Mouse (Mus musculus): ENCODE measurements around the gene Tbc1d2b. TPM values are rescaled to one million over a fixed set of nuclear protein-coding genes. Genes with fewer than 3 reads are reported as not detected.

Tbc1d2b gene
- polyA plus RNA-seq, 1 experiment, result 2.2 TPM

DNA sequence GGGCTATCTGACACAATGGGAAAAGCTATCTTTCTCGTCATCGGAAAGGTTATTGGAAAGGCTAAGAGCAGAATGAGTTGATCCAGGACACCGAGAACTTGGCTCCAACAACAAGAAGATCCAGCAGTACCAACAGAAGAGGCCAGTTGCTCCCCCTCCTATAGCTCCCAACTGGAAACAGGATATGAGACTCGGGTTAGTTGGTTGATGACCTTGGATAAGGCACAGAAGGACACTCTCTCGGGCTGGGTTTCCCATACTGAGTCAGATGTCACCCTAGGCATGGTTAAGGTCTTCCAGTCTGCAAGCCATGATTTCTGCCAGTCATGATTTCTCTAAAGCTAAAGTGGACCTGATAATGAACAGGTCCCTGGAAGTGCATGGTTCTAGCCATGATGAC, 35.8 kb downstream of the Tbc1d2b start:
- Histone ChIP-seq H3K4me3 (ENCODE audit: control insufficient read depth, low read depth, low read length) (no peak overlapping the region), H3K36me3 (ENCODE audit: control insufficient read depth, insufficient read depth, low read length) (no peaks in the 10 kb centered on the region), H3K27me3 (ENCODE audit: control insufficient read depth, insufficient read depth, low read length) (no peaks in the 10 kb centered on the region), H3K27ac (ENCODE audit: control insufficient read depth, insufficient read depth, low read depth, low read length) (no peak overlapping the region), H3K4me1 (ENCODE audit: control insufficient read depth, insufficient read depth, low read length) (no peaks in the 10 kb centered on the region)
- no peak for TF ChIP-seq CTCF (IDR thresholded peaks at IDR 0.05; ENCODE audit: control insufficient read depth, insufficient read depth, insufficient replicate concordance, low read depth, low read length)
- TF ChIP-seq POLR2A (IDR thresholded peaks at IDR 0.05; ENCODE audit: control insufficient read depth, low read depth, low read length), result no peak

DNA sequence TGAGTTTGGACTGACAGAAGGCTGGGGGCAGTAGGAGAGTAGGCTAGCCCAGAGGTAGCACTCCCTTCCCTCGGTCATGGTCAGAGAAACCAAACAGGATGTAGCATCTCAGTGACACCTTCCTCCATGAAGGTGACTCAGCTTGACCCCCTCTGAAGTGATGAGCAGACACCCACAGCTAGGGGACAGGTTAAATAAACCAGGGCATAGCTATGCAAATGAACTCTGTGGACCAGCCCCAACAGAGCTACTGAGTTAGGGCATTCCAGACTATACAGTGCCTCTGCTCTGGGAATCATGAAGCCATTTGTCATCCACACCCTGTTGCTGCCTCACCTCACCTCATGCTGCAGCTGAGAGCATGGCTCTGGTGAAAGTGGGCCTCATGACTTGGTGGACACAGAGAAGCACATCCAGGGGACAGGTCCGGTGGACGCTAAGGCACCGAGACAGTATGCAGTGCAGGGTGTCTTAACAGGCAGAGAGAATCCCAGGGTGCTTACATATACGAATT, 36.6 kb downstream of the Tbc1d2b start:
- H3K27me3 ChIP-seq (ENCODE audit: control insufficient read depth, insufficient read depth, low read length), result no peaks in the 10 kb centered on the region
- H3K4me3 ChIP-seq (ENCODE audit: control insufficient read depth, low read depth, low read length), result no peak overlapping the region
- no peak for TF ChIP-seq POLR2A (IDR thresholded peaks at IDR 0.05; ENCODE audit: control insufficient read depth, low read depth, low read length)
- TF ChIP-seq CTCF (IDR thresholded peaks at IDR 0.05; ENCODE audit: control insufficient read depth, insufficient read depth, insufficient replicate concordance, low read depth, low read length), result no peak
- no peaks in the 10 kb centered on the region for H3K4me1 ChIP-seq (ENCODE audit: control insufficient read depth, insufficient read depth, low read length)
- no peaks in the 10 kb centered on the region for H3K36me3 ChIP-seq (ENCODE audit: control insufficient read depth, insufficient read depth, low read length)
- no peak overlapping the region for H3K27ac ChIP-seq (ENCODE audit: control insufficient read depth, insufficient read depth, low read depth, low read length)

GRCm38 (mm10) chr9:90232781-90233690, 37.6 kb downstream of the Tbc1d2b start:
- Histone ChIP-seq H3K27me3 (ENCODE audit: control insufficient read depth, insufficient read depth, low read length) (no peaks in the 10 kb centered on the region), H3K4me1 (ENCODE audit: control insufficient read depth, insufficient read depth, low read length) (no peaks in the 10 kb centered on the region), H3K27ac (ENCODE audit: control insufficient read depth, insufficient read depth, low read depth, low read length) (no peak overlapping the region), H3K4me3 (ENCODE audit: control insufficient read depth, low read depth, low read length) (no peak overlapping the region), H3K36me3 (ENCODE audit: control insufficient read depth, insufficient read depth, low read length) (no peaks in the 10 kb centered on the region)
- TF ChIP-seq POLR2A (IDR thresholded peaks at IDR 0.05; ENCODE audit: control insufficient read depth, low read depth, low read length), result no peak
- TF ChIP-seq CTCF (IDR thresholded peaks at IDR 0.05; ENCODE audit: control insufficient read depth, insufficient read depth, insufficient replicate concordance, low read depth, low read length), result no peak

- Histone ChIP-seq H3K36me3 (ENCODE audit: control insufficient read depth, insufficient read depth, low read length) (no peaks in the 10 kb centered on the region), H3K4me3 (ENCODE audit: control insufficient read depth, low read depth, low read length) (no peak overlapping the region), H3K27me3 (ENCODE audit: control insufficient read depth, insufficient read depth, low read length) (no peaks in the 10 kb centered on the region), H3K27ac (ENCODE audit: control insufficient read depth, insufficient read depth, low read depth, low read length) (no peak overlapping the region), H3K4me1 (ENCODE audit: control insufficient read depth, insufficient read depth, low read length) (no peaks in the 10 kb centered on the region)
- TF ChIP-seq CTCF (IDR thresholded peaks at IDR 0.05; ENCODE audit: control insufficient read depth, insufficient read depth, insufficient replicate concordance, low read depth, low read length) (0 out of 2 replicates have a peak, but pooled peaks have one; percentile 7), POLR2A (IDR thresholded peaks at IDR 0.05; ENCODE audit: control insufficient read depth, low read depth, low read length) (no peak)
These were observed 43.4 kb downstream of the Tbc1d2b start for GRCm38 (mm10) chr9:90227171-90227570.

GRCm38 (mm10) chr9:90226742-90227096, 43.9 kb downstream of the Tbc1d2b start:
- TF ChIP-seq CTCF (IDR thresholded peaks at IDR 0.05; ENCODE audit: control insufficient read depth, insufficient read depth, insufficient replicate concordance, low read depth, low read length), result no peak
- TF ChIP-seq POLR2A (IDR thresholded peaks at IDR 0.05; ENCODE audit: control insufficient read depth, low read depth, low read length), result no peak
- H3K27me3 ChIP-seq (ENCODE audit: control insufficient read depth, insufficient read depth, low read length), result no peaks in the 10 kb centered on the region
- H3K4me1 ChIP-seq (ENCODE audit: control insufficient read depth, insufficient read depth, low read length), result no peaks in the 10 kb centered on the region
- no peak overlapping the region for H3K27ac ChIP-seq (ENCODE audit: control insufficient read depth, insufficient read depth, low read depth, low read length)
- no peaks in the 10 kb centered on the region for H3K36me3 ChIP-seq (ENCODE audit: control insufficient read depth, insufficient read depth, low read length)
- H3K4me3 ChIP-seq (ENCODE audit: control insufficient read depth, low read depth, low read length), result no peak overlapping the region

DNA sequence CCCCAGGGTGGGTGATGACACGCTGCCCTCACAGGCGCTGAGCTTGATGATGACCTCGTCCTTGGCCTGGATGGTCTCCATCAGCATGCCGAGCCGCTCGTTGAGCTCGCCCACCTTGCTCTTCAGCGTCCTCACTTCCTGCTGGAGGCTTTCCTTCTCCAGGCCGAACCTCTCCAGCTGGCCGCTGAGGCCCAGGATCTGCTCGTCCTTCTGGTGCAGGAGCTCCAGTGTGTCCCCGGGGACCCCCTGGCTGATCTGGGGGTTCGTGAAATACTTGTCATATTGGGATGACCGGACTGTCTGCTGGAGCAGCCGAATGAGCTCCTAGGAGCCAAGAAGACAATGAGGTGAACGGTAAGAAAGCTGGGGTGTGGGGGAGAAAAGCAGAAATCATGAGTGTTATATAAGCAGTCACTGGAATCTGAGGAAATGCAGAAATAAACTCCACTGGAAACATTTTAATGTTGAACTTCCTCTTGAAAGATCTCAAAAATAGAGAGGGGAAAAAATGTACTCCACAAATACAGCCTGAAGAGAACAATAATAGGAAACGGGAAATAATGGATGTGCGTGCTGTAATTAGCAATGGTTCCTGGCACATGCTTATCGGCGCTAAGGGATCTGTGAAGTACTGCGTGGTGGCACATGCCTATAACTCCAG, 44.4 kb downstream of the Tbc1d2b start:
- H3K27ac ChIP-seq (ENCODE audit: control insufficient read depth, insufficient read depth, low read depth, low read length), result no peak overlapping the region
- H3K27me3 ChIP-seq (ENCODE audit: control insufficient read depth, insufficient read depth, low read length), result no peaks in the 10 kb centered on the region
- no peaks in the 10 kb centered on the region for H3K4me1 ChIP-seq (ENCODE audit: control insufficient read depth, insufficient read depth, low read length)
- no peak for TF ChIP-seq POLR2A (IDR thresholded peaks at IDR 0.05; ENCODE audit: control insufficient read depth, low read depth, low read length)
- no peak overlapping the region for H3K4me3 ChIP-seq (ENCODE audit: control insufficient read depth, low read depth, low read length)
- H3K36me3 ChIP-seq (ENCODE audit: control insufficient read depth, insufficient read depth, low read length), result no peaks in the 10 kb centered on the region

DNA sequence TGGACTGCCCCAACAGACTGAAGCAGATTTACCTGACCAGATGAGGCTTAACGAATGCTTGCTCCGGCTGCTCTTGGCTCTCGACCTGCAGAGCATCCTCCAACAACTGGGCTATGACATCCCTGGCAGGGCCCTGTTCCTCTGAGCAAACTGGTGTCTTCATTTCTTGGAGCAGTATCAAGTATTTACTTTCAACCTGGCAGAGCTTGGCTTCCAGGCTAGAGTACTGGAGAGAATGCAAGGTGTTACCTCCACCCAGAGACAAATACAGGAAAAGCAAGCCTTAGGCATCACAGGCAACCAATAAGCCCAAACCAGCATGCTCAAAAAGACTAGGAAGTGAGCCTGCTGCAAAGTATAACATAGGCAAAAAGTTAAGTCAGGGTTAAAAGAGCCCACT, 48.3 kb downstream of the Tbc1d2b start:
- no peak overlapping the region for H3K4me3 ChIP-seq (ENCODE audit: control insufficient read depth, low read depth, low read length)
- no peak overlapping the region for H3K27ac ChIP-seq (ENCODE audit: control insufficient read depth, insufficient read depth, low read depth, low read length)
- no peaks in the 10 kb centered on the region for H3K27me3 ChIP-seq (ENCODE audit: control insufficient read depth, insufficient read depth, low read length)
- no peaks in the 10 kb centered on the region for H3K36me3 ChIP-seq (ENCODE audit: control insufficient read depth, insufficient read depth, low read length)
- no peak for TF ChIP-seq CTCF (IDR thresholded peaks at IDR 0.05; ENCODE audit: control insufficient read depth, insufficient read depth, insufficient replicate concordance, low read depth, low read length)
- no peak for TF ChIP-seq POLR2A (IDR thresholded peaks at IDR 0.05; ENCODE audit: control insufficient read depth, low read depth, low read length)
- no peaks in the 10 kb centered on the region for H3K4me1 ChIP-seq (ENCODE audit: control insufficient read depth, insufficient read depth, low read length)

Measured in testis, adult 2 months (tissue).